Mouse (Mus musculus): ENCODE measurements around the gene Kalrn.

DNA sequence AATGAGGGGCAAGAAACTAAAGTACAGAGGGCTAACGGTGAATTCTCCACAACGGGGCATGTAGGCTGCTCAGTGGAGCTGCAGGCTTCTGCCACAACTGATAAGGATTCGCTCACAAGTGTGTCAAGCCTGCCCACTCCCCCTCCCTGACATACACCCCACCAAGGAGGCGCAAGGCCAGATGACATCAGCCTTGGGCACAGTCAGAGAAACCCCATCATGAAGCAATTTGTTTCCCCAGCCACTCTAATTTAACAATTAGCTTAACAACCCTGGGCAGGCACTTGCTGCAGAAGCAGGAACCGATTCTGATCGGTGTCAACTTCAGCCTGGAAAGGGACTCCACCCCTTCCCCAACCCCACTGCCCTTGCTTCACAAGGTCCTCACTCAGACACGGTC is 38.2 kb downstream of the Kalrn start:
- no peak for TF ChIP-seq CTCF (conservative IDR thresholded peaks at IDR 0.05; ENCODE audit: low read length)
- TF ChIP-seq NANOG (IDR thresholded peaks at IDR 0.05; ENCODE audit: borderline replicate concordance, low read length): no peak
- no peak for TF ChIP-seq POU5F1 (IDR thresholded peaks at IDR 0.05; ENCODE audit: borderline replicate concordance, low read length)

All from E14TG2a.4 (cell line).